Mouse (Mus musculus) embryonic facial prominence, embryonic 15.5 days (tissue): ENCODE data around the gene Klf12. TPM values are rescaled to one million over a fixed set of nuclear protein-coding genes. Genes with fewer than 3 reads are reported as not detected.
A peak's percentile ranks its signal among the peaks of the same experiment; 100 is the strongest.

Experiments
- ATAC-seq: fragments of 200-750 bp; cut with Nextera tagmentation; 2 replicates; pipeline ENCODE4 v1.8.0; 2017; ENCODE audit warnings: low read depth, moderate TSS enrichment; ENCODE audit not compliant: insufficient number of reproducible peaks, low FRiP score, low TSS enrichment
- H3K27ac ChIP-seq: fragments of 300-500 bp; sonication (generic); replicated peaks from 2 replicates; pipeline ENCODE4 v1.5.1; 2015; ENCODE audit warnings: mild to moderate bottlenecking, inconsistent platforms
- H3K27me3 ChIP-seq: fragments of 300-500 bp; sonication (generic); 2 replicates; pipeline ENCODE4 v1.6.1; 2015; ENCODE audit warnings: inconsistent platforms
- H3K36me3 ChIP-seq: fragments of 300-500 bp; sonication (generic); 2 replicates; pipeline ENCODE4 v1.6.1; 2015; ENCODE audit warnings: mild to moderate bottlenecking, inconsistent platforms
- H3K4me1 ChIP-seq: fragments of 300-500 bp; sonication (generic); 2 replicates; pipeline ENCODE4 v1.6.1; 2015; ENCODE audit warnings: inconsistent platforms
- H3K4me2 ChIP-seq: fragments of 300-500 bp; sonication (generic); replicated peaks from 2 replicates; pipeline ENCODE4 v1.6.1; 2015; ENCODE audit warnings: mild to moderate bottlenecking, inconsistent platforms
- H3K4me3 ChIP-seq: fragments of 300-500 bp; sonication (generic); replicated peaks from 2 replicates; pipeline ENCODE4 v1.5.1; 2015; ENCODE audit warnings: mild to moderate bottlenecking, inconsistent platforms
- H3K9ac ChIP-seq: fragments of 300-500 bp; sonication (generic); 2 replicates; pipeline ENCODE4 v1.6.1; 2015; ENCODE audit warnings: inconsistent platforms
- H3K9me3 ChIP-seq: fragments of 300-500 bp; sonication (generic); replicated peaks from 2 replicates; pipeline ENCODE4 v1.6.1; 2016; ENCODE audit warnings: inconsistent platforms
- WGBS: fragments of 180-500 bp; shearing (Covaris S2); methylation state at CpG from one replicate; pipeline ENCODE4 v1.1.7; 2015; 5-methylcytosine and 5-hydroxymethylcytosine counted together
- polyA plus RNA-seq: library from polyadenylated mRNA; unstranded; fragments of >200 nt; fragmentation: Nextera tagmentation; extraction: Ambion mirVana; gene quantifications from 2 replicates; pipeline ENCODE4 v1.2.1, GENCODE M21; 2015

Klf12 gene
- polyA plus RNA-seq, 1 experiment from 2014 or later, result 25.6 TPM

DNA sequence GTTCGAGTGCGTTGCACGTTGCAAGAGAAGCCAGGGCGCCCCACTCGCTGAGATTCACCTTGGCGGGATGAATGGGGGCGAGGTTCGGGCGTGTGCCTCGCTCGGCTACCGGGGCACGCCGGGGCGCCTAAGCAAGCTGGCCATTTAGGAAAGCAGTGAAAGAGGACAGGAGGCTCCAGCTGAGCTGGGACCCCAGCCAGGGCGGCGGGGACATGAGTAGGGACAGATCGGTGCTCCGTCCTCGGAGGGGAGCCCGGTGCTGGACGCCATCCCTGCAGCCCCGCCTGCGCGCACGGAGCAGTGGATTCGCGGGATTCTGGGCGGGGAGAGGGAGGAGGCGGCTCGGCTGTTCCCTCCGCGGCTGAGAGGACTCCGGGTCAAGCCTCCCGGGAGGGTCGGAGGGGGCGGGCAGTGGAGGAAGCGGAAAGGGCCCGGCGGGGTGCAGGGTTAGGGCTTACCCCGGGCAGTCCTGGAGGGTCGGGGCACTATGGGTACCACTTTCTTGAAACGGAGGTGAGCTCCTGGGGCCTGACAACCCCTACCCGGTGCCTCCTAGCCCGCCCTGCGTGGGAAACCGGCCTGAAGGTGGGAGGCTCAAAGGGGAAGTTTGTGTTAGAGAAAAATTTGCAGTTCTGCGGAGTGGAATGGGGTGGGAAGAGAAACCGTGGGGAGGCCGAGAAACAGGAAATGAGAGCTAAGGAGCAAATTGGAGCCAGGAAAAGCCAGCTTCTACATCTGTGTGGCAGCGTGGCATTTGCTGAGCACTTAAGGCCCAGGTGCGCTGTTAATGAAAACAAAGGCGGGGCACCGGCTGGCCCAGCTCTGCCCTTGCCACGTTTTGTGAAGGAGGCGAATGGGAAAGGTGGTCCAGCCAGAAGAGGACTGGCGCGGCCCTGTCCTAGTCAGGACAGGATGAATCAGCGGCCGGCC is 1.4 kb upstream of the Klf12 start:
- peak overlapping the region; percentile 94 for H3K27ac ChIP-seq
- H3K36me3 ChIP-seq, result no peaks in the 10 kb centered on the region
- H3K27me3 ChIP-seq, result no peaks in the 10 kb centered on the region
- peak overlapping the region; percentile 96 for H3K4me2 ChIP-seq
- H3K4me1 ChIP-seq, result peaks cover 30% of the 10 kb centered on the region
- H3K4me3 ChIP-seq, result peak overlapping the region; percentile 62
- H3K9me3 ChIP-seq, result no peaks in the 10 kb centered on the region
- under 1% methylated on average over 59 of the region's 60 CpGs for WGBS
- peak overlapping the region; percentile 46 for H3K9ac ChIP-seq
- peak; percentile 48 for ATAC-seq

DNA sequence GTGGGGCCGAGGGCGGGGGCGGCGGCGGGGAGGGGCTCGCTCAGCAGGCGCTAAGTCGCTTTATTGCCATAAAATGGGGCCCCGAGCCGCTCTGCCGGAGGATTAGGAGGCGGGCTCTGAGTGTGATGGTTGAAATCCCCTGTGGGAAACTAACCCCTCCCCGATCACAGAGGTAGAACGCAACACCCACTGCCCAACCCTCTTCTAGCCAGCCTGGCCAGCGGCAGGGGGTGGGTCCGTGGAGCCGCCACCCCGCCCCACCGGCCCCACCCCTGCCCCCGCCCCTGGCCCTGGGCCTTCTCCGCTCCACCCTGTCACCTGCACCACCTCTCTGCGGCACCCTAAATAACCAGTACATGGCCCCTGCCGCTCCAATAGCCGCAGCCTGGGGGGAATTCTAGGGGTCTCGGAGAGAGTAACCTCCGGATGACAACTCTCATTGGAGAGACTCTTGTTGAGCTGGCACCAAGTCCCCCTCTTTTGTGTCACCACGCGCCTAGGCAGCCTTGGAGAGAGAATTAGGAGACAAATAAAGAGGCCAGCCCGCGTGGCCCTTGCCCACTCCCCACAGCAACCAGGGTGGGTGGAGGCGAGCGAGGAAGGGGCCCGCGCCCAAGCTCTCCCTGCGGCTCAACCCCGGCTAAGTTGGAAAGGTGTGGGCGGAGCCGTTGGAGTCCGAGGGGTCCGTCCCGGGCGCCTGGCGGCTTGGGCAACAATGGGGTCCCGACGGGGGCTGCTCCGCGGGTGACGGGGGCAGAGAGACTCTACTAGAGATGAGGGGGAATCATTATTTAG is 579 bp upstream of the Klf12 start:
- peak overlapping the region; percentile 96 for H3K4me2 ChIP-seq
- peak overlapping the region; percentile 46 for H3K9ac ChIP-seq
- H3K4me3 ChIP-seq, result peak overlapping the region; percentile 62
- peak; percentile 92 for ATAC-seq
- H3K9me3 ChIP-seq, result no peaks in the 10 kb centered on the region
- peaks cover 34% of the 10 kb centered on the region for H3K4me1 ChIP-seq
- under 1% methylated on average over 44 of the region's 48 CpGs for WGBS
- H3K27me3 ChIP-seq, result no peaks in the 10 kb centered on the region
- peak overlapping the region; percentile 94 for H3K27ac ChIP-seq
- no peaks in the 10 kb centered on the region for H3K36me3 ChIP-seq

DNA sequence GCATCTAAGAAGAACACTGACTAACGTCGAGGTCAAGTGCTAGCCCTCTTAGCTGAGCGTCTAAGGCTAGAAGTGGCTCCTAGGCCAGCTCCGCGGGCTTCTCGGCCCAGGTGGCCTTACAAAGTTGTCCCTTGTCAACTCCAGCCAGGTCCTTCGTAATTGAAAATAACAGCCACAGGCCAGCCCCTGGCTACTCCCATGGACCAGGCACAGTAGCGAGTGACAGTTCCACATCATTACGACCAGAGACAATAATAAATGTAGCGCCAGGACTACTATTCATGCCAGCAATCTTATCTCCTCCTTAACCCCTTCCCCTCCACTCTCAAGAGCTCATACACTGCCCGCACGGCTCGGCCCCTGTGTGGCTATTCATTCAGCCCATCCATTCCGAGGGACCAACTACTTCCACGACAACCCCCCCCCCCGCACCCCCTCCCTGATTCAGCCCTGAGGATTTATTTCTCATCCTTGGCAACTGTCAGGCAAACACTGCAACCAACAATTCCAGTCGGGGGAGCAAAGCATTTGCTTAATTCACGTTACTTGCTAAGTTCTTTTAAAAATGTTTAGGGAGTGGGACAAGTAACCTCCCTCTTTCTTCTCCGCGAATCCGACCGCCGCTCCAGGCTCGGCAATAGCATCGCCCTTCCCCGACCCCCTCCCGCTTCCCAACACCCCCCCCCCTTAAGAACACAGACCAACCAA is 914 bp downstream of the Klf12 start:
- no peaks in the 10 kb centered on the region for H3K27me3 ChIP-seq
- no peaks in the 10 kb centered on the region for H3K9me3 ChIP-seq
- under 1% methylated on average over 27 of the region's 27 CpGs for WGBS
- 0 out of 2 replicates have a peak, but pooled peaks cover under 1% of the 10 kb centered on the region for H3K36me3 ChIP-seq
- peak overlapping the region; percentile 46 for H3K9ac ChIP-seq
- peak overlapping the region; percentile 94 for H3K27ac ChIP-seq
- peak overlapping the region; percentile 96 for H3K4me2 ChIP-seq
- ATAC-seq, result no peak
- peaks cover 34% of the 10 kb centered on the region for H3K4me1 ChIP-seq
- H3K4me3 ChIP-seq, result peak overlapping the region; percentile 62

DNA sequence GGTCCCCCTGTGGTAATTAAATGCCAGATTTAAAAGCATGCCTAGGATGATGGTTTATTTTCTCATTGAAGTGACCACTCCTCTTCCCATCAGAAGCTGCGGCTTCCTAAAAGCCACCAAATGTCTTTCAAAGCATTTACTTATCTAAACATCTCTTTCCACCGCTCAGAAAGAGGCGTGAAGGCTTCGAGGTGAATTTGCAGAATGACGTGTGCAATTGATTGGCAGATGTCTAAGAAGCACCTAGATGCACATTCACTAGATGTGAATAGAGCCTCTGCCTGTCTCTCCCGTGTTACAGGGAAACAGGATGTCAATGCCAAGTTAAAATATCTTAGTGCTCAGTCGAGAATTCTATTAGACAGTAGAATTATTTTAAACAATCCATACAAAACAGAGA is 1.8 kb downstream of the Klf12 start:
- Histone ChIP-seq H3K4me3 (peak overlapping the region; percentile 62), H3K27me3 (no peaks in the 10 kb centered on the region), H3K36me3 (0 out of 2 replicates have a peak, but pooled peaks cover 3% of the 10 kb centered on the region), H3K9ac (no peak overlapping the region), H3K4me1 (peaks cover 34% of the 10 kb centered on the region), H3K4me2 (peak overlapping the region; percentile 96), H3K9me3 (no peaks in the 10 kb centered on the region), H3K27ac (no peak overlapping the region)
- 5% methylated on average over 7 of the region's 7 CpGs for WGBS
- no peak for ATAC-seq

DNA sequence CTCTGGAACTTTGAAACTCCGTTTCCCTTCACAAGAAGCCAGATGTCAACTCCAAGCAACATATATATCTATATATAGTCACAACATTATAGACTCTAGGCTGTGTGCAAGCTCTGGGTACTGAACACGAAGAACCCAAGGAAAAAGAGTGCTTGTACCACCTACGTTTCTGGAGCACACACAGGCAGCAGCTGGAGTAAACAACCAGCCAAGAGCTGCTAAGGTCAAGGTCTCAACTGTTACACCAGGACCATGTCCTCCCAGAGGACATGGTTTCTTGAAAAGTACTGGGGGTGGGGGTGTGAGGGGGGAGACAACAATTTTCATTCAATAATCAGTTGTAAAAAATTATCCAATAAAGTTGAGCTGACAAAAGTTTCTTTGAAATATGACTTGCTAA is 2.7 kb downstream of the Klf12 start:
- Histone ChIP-seq H3K9ac (no peak overlapping the region), H3K4me3 (no peak overlapping the region), H3K9me3 (no peaks in the 10 kb centered on the region), H3K4me1 (peaks cover 30% of the 10 kb centered on the region), H3K27me3 (no peaks in the 10 kb centered on the region), H3K36me3 (0 out of 2 replicates have a peak, but pooled peaks cover 3% of the 10 kb centered on the region), H3K4me2 (no peak overlapping the region), H3K27ac (no peak overlapping the region)
- WGBS, result 31% methylated on average over 3 of the region's 3 CpGs
- no peak for ATAC-seq

DNA sequence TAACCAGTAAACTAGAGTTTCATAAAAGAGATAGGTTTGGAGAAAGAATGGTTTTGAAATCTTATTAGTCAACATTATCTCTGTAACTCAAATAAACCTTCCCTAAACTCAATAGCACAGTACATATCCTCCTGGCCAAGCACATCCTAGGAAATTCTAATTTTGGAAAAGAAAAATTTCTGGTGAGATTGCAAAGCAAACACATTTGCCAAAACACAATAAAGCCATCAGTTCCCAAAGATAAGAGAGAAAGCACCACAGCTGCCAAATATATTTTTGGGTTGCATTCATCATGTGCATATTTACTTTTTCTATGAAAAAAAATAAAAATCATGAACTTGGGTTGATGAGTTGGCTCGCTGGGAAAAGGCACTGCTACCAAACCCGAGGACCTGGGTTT is 10.3 kb downstream of the Klf12 start:
- no peak for ATAC-seq
- no peaks in the 10 kb centered on the region for H3K27me3 ChIP-seq
- WGBS, result 89% methylated on average over 2 of the region's 2 CpGs
- H3K36me3 ChIP-seq, result 0 out of 2 replicates have a peak, but pooled peaks cover 3% of the 10 kb centered on the region
- no peaks in the 10 kb centered on the region for H3K9me3 ChIP-seq
- no peak overlapping the region for H3K4me2 ChIP-seq
- H3K9ac ChIP-seq, result no peak overlapping the region
- no peaks in the 10 kb centered on the region for H3K4me1 ChIP-seq
- no peak overlapping the region for H3K27ac ChIP-seq
- H3K4me3 ChIP-seq, result no peak overlapping the region

DNA sequence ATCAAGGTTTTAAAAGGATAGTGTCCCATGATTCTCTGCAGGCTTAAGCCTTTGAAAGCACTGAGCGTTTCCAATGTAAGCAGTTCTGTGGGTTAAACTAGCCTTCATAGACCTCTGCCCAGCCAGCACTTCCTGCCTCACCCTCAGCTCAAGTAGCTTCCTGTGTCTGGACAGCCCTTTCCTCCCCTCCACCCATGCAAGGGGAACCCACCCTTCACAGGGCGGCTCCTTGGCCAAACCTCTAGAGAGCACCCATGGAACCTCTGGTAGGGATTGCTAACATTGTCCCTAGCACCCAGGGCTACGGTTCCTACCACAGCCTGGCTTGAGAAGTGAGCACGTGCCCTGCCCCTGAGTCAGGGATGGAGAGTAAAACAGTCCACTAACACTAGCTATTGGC is 23.9 kb downstream of the Klf12 start:
- Histone ChIP-seq H3K4me2 (no peak overlapping the region), H3K27me3 (no peaks in the 10 kb centered on the region), H3K27ac (peak overlapping the region; percentile 28; the same call in 1 of the 2 replicates), H3K36me3 (no peaks in the 10 kb centered on the region), H3K4me1 (peaks cover 15% of the 10 kb centered on the region), H3K9ac (no peak overlapping the region), H3K9me3 (no peaks in the 10 kb centered on the region), H3K4me3 (no peak overlapping the region)
- ATAC-seq, result peak; percentile 47; the same call in 1 of the 2 replicates
- WGBS, result 68% methylated on average over 4 of the region's 4 CpGs

DNA sequence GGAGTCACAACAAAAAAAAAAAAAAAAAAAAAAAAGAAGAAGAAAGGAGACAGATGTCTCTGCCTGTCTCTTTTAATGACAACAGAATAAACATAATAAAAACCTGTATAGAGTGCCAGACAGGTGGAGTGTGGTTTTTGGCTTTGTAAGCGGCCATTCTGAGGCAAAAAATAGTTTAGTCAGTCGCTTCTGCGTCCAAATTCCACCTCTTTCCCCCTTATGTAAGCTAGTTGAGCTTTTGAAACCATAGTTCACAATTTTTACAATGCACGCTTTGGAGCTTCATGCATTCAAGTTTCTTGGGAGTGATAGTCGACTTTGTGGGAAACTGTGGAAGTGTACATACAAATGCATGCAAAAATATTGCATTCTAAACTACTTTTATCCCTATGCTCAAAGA is 41.4 kb downstream of the Klf12 start:
- H3K4me1 ChIP-seq, result no peaks in the 10 kb centered on the region
- no peak overlapping the region for H3K4me2 ChIP-seq
- ATAC-seq, result no peak
- H3K9me3 ChIP-seq, result no peaks in the 10 kb centered on the region
- H3K27me3 ChIP-seq, result no peaks in the 10 kb centered on the region
- WGBS, result 86% methylated on average over 5 of the region's 5 CpGs
- no peak overlapping the region for H3K9ac ChIP-seq
- no peaks in the 10 kb centered on the region for H3K36me3 ChIP-seq
- no peak overlapping the region for H3K4me3 ChIP-seq
- no peak overlapping the region for H3K27ac ChIP-seq

DNA sequence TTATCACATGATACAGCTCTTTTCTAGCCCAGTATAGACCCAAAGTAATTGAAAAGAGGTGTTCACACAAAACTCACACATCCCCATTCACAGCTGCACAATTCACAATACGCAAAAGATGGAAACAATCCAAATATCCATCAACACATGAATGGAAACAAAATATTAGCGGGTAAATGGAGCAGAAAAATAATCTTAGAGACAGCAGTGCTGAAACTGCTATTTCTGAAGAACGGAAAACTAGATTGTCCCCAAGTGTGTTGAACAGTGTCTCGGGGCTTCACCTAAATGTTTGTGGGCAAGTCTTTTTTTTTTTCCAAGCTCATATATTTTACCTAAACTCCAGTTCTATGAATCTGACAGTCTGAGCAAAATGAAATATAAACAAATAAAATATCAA is 44.6 kb downstream of the Klf12 start:
- WGBS, result 77% methylated on average over 4 of the region's 4 CpGs
- H3K27ac ChIP-seq, result no peak overlapping the region

DNA sequence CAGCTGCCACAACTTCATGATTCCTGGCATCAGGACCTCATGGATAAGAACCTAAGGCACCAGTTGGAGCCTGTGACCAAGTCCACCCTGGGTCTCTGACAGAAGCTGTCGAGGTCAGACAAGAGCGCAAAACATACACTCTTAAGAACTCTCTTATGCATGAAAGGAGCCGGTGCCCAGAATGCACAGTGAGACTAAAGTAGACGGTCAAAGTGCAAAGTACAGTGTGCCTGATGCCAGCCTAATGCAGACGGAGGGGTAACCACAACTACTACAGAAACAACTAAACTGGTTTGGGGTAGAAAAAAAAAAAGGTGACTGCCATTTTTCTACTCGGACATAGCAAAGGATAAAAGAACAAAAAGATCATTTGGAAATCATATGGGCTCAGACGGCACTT is 47.7 kb downstream of the Klf12 start:
- no peaks in the 10 kb centered on the region for H3K4me1 ChIP-seq
- H3K4me2 ChIP-seq, result no peak overlapping the region
- no peak overlapping the region for H3K4me3 ChIP-seq
- H3K9ac ChIP-seq, result no peak overlapping the region
- ATAC-seq, result no peak
- 89% methylated on average over 7 of the region's 7 CpGs for WGBS
- no peaks in the 10 kb centered on the region for H3K27me3 ChIP-seq
- no peaks in the 10 kb centered on the region for H3K9me3 ChIP-seq
- no peak overlapping the region for H3K27ac ChIP-seq
- no peaks in the 10 kb centered on the region for H3K36me3 ChIP-seq

More for the DNA sequence above, 44.6 kb downstream of the Klf12 start:
- H3K4me1 ChIP-seq, result no peaks in the 10 kb centered on the region
- no peak overlapping the region for H3K4me3 ChIP-seq
- ATAC-seq, result no peak
- no peak overlapping the region for H3K9ac ChIP-seq
- H3K27me3 ChIP-seq, result no peaks in the 10 kb centered on the region
- H3K9me3 ChIP-seq, result no peaks in the 10 kb centered on the region
- no peak overlapping the region for H3K4me2 ChIP-seq
- no peaks in the 10 kb centered on the region for H3K36me3 ChIP-seq

DNA sequence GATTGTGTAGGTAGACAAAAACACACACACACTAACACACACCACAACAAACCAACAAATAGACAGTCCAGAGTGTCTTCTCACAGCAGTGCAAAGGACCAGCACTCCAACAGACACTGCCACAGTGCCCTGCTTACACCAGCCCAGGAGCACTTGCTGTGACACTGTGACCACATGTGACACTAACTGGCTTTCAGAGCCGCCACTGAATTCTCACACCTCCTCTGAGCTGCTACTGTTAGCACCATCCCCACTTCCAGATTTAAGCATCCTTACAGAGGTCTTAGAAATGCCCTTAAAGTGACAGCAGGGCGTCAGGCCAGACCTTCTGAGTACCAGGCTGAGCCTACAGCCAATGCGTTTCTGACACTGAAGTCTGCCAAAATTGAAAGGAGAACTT is 48.7 kb downstream of the Klf12 start:
- H3K36me3 ChIP-seq, result no peaks in the 10 kb centered on the region
- H3K9ac ChIP-seq, result no peak overlapping the region
- H3K27ac ChIP-seq, result no peak overlapping the region
- no peaks in the 10 kb centered on the region for H3K27me3 ChIP-seq
- H3K4me3 ChIP-seq, result no peak overlapping the region
- H3K4me2 ChIP-seq, result no peak overlapping the region
- no peaks in the 10 kb centered on the region for H3K4me1 ChIP-seq
- no peak for ATAC-seq
- WGBS, result 61% methylated on average over 3 of the region's 3 CpGs
- H3K9me3 ChIP-seq, result no peaks in the 10 kb centered on the region
